Comparison of ENCODE assay signal across 24 mouse cellular contexts in genomic region chr2:154335572-154335971, GRCm38 (mm10). TPM values are rescaled to one million over a fixed set of nuclear protein-coding genes. Genes with fewer than 3 reads are reported as not detected.
"Had no signal": no experiment of that assay in that cellular context is flagged by ENCODE, and none has a peak within 500 bp of the region (broad histone marks: within the 10 kb centered on the region; RNA-seq: fewer than 3 reads in every experiment).

No protein-coding gene starts in this region.

- H3K27me3 ChIP-seq: kidney, embryonic 15.5 days; limb, embryonic 12.5 days; limb, embryonic 15.5 days; liver, embryonic 15.5 days; lung, embryonic 15.5 days; megakaryocyte, embryonic 14.5 days; midbrain, embryonic 13.5 days; neural tube, embryonic 13.5 days; stomach, embryonic 15.5 days had no signal

- H3K9ac ChIP-seq: kidney, embryonic 15.5 days; limb, embryonic 12.5 days; limb, embryonic 15.5 days; liver, embryonic 15.5 days; lung, embryonic 15.5 days; midbrain, embryonic 13.5 days; neural tube, embryonic 13.5 days; stomach, embryonic 15.5 days had no signal

- H3K27ac ChIP-seq: kidney, embryonic 15.5 days; limb, embryonic 12.5 days; limb, embryonic 15.5 days; liver, embryonic 15.5 days; lung, embryonic 15.5 days; midbrain, embryonic 10.5 days; midbrain, embryonic 13.5 days; neural tube, embryonic 13.5 days; stomach, embryonic 15.5 days had no signal

- DNase-seq: kidney, postnatal 10 days; kidney, postnatal 36 days; layer of hippocampus, postnatal 36 days; left cerebral cortex, postnatal 4 days; lung, adult 18-20 months; lung, postnatal 10 days; lung, postnatal 36 days; retina, postnatal 1 day; right cerebral cortex, postnatal 25 days; spleen, adult 18-20 months; thymus, postnatal 25 days had no signal

- H3K4me1 ChIP-seq: kidney, embryonic 15.5 days; limb, embryonic 12.5 days; limb, embryonic 15.5 days; liver, embryonic 15.5 days; lung, embryonic 15.5 days; megakaryocyte, embryonic 14.5 days; midbrain, embryonic 10.5 days; midbrain, embryonic 13.5 days; neural tube, embryonic 13.5 days; stomach, embryonic 15.5 days had no signal

- H3K4me3 ChIP-seq: kidney, embryonic 15.5 days; limb, embryonic 12.5 days; limb, embryonic 15.5 days; liver, embryonic 15.5 days; lung, embryonic 15.5 days; megakaryocyte, embryonic 14.5 days; midbrain, embryonic 10.5 days; midbrain, embryonic 13.5 days; myocyte; neural tube, embryonic 13.5 days; stomach, embryonic 15.5 days had no signal

- H3K36me3 ChIP-seq: stomach, embryonic 15.5 days had no signal

- H3K4me2 ChIP-seq: kidney, embryonic 15.5 days; limb, embryonic 12.5 days; limb, embryonic 15.5 days; liver, embryonic 11.5 days; liver, embryonic 15.5 days; lung, embryonic 15.5 days; midbrain, embryonic 13.5 days; neural tube, embryonic 13.5 days; stomach, embryonic 15.5 days had no signal

- ATAC-seq: midbrain, embryonic 13.5 days; midbrain, embryonic 16.5 days had no signal

- H3K9me3 ChIP-seq: kidney, embryonic 15.5 days; limb, embryonic 12.5 days; limb, embryonic 15.5 days; liver, embryonic 15.5 days; lung, embryonic 15.5 days; megakaryocyte, embryonic 14.5 days; stomach, embryonic 15.5 days had no signal

RNA-seq across cellular contexts. Expression of gene Bpifb9b, which starts 28.5 kb away (rescaled TPM):
- polyA plus RNA-seq: kidney, embryonic 15.5 days; limb, embryonic 12.5 days; limb, embryonic 15.5 days; liver, embryonic 11.5 days; liver, embryonic 15.5 days; lung, embryonic 15.5 days; midbrain, embryonic 10.5 days; midbrain, embryonic 13.5 days; midbrain, embryonic 16.5 days; myocyte; neural tube, embryonic 13.5 days; stomach, embryonic 15.5 days had no signal
